Mouse (Mus musculus): Measurements from ENCODE around the gene Eci1. TPM values are rescaled to one million over a fixed set of nuclear protein-coding genes. Genes with fewer than 3 reads are reported as not detected.

Eci1 gene
- polyA plus RNA-seq, 1 experiment from 2014 or later: 263 TPM

DNA sequence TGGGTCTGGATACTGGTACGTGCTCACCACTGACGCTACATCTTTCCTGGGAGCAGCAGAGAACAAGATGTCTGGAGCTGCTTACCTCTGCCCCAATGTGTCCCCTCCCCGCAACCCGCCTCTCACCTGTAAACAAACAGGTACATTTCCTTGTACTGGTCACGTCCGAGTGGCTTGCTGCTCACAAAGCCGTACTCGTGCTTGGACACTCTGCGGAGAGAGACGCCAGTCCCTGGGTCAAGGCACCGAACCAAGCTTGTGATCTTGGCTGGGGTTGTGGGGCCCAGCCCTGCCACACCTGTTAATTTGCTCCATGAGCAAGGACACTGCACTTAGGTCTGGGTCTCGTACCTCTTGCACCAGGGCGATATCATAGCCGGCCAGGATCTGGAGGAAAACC is 15.7 kb downstream of the Eci1 start:
- Histone ChIP-seq H3K9me3 (ENCODE audit: control insufficient read depth, low read length) (no peaks in the 10 kb centered on the region), H3K4me2 (replicated peaks; ENCODE audit: low read depth) (peak overlapping the region; percentile 25; the same call in 1 of the 2 replicates), H3K9ac (ENCODE audit: low read length) (peak overlapping the region; percentile 18; the same call in 1 of the 2 replicates), H3K4me3 (ENCODE audit: low read depth, low read length) (no peak overlapping the region), H3K27me3 (ENCODE audit: control insufficient read depth, insufficient read depth, low read length) (no peaks in the 10 kb centered on the region), H3K36me3 (ENCODE audit: control insufficient read depth, insufficient read depth, low read length) (peaks cover 32% of the 10 kb centered on the region), H3K4me1 (replicated peaks; ENCODE audit: control insufficient read depth, insufficient read depth) (no peaks in the 10 kb centered on the region), H3K27ac (replicated peaks) (peak overlapping the region; percentile 84)
- peak; percentile 78 for ATAC-seq (ENCODE audit: low FRiP score, low TSS enrichment)
- 63% methylated on average over 14 of the region's 14 CpGs for WGBS
- DNase-seq (ENCODE audit: low spot score): peak; percentile 74
- TF ChIP-seq CTCF (IDR thresholded peaks at IDR 0.05; ENCODE audit: low read depth): no peak
- TF ChIP-seq EP300 (optimal IDR thresholded peaks at IDR 0.05): no peak

DNA sequence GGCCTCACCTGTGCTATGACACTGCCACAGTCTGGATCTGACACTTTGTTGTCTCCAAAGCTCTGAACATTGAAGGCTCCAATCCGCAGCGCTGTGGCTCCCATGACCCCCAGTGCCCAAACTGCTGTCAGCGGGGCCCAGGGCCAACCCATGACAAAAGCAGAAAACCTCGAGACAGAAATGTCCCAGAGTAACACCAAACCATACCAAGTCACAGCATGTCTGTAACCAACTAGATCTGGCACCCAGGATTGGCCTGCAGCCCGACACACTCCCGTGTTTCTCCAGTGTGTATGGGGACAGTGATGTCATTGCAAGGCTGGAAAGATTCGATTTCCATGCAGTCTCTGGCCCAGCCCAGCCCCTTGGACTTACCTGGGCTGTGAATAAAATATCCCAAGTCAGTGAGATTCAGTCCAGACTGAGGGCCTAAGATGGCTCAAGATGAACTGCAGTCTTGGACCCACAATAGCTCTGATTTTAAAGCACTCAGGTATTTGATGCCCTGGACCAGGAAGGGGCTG is 16.3 kb downstream of the Eci1 start, which contains the start of gene Dnase1l2:
TSS of gene Dnase1l2 (minus strand) at position 474 of the 524 bp plus-strand sequence.
- DNase-seq (ENCODE audit: low spot score) (peak; percentile 40), ATAC-seq (ENCODE audit: low FRiP score, low TSS enrichment) (peak; percentile 41)
- Histone ChIP-seq H3K36me3 (ENCODE audit: control insufficient read depth, insufficient read depth, low read length) (peaks cover 29% of the 10 kb centered on the region), H3K4me1 (replicated peaks; ENCODE audit: control insufficient read depth, insufficient read depth) (no peaks in the 10 kb centered on the region), H3K9me3 (ENCODE audit: control insufficient read depth, low read length) (no peaks in the 10 kb centered on the region), H3K27ac (replicated peaks) (peak within 1 kb of the TSS; percentile 84), H3K4me3 (ENCODE audit: low read depth, low read length) (no peak within 1 kb of the TSS), H3K27me3 (ENCODE audit: control insufficient read depth, insufficient read depth, low read length) (no peaks in the 10 kb centered on the region), H3K9ac (ENCODE audit: low read length) (peak within 1 kb of the TSS; percentile 18; the same call in 1 of the 2 replicates), H3K4me2 (replicated peaks; ENCODE audit: low read depth) (peak within 1 kb of the TSS; percentile 25; the same call in 1 of the 2 replicates)
- no peak for TF ChIP-seq CTCF (IDR thresholded peaks at IDR 0.05; ENCODE audit: low read depth)
- TF ChIP-seq EP300 (optimal IDR thresholded peaks at IDR 0.05): no peak
- WGBS: 56% methylated on average over 7 of the region's 7 CpGs

DNA sequence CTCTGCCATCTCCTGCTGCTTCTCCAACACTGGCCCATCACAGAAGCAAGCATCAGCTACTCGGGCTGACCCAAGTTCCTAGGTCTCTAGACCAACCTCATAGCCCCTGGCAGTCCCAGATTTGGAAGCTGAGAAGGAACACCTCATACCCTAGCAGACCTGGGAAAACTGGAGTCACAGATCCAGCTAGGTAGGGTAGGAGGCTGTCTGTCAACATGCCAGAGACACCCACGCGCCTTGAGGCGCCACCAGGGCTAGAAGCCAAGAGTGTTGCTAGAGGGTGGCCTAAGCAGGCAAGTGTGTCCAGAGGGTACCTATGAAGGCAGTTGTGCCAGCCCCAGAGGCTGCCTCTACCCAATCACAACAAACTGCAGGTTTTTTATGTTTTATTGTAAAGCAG is 17.0 kb downstream of the Eci1 start:
- Histone ChIP-seq H3K4me3 (ENCODE audit: low read depth, low read length) (no peak overlapping the region), H3K4me1 (replicated peaks; ENCODE audit: control insufficient read depth, insufficient read depth) (no peaks in the 10 kb centered on the region), H3K27me3 (ENCODE audit: control insufficient read depth, insufficient read depth, low read length) (no peaks in the 10 kb centered on the region), H3K9me3 (ENCODE audit: control insufficient read depth, low read length) (no peaks in the 10 kb centered on the region), H3K4me2 (replicated peaks; ENCODE audit: low read depth) (no peak overlapping the region), H3K36me3 (ENCODE audit: control insufficient read depth, insufficient read depth, low read length) (peaks cover 30% of the 10 kb centered on the region), H3K9ac (ENCODE audit: low read length) (no peak overlapping the region), H3K27ac (replicated peaks) (peak overlapping the region; percentile 84)
- TF ChIP-seq EP300 (optimal IDR thresholded peaks at IDR 0.05) (no peak), CTCF (IDR thresholded peaks at IDR 0.05; ENCODE audit: low read depth) (no peak)
- WGBS: 56% methylated on average over 4 of the region's 4 CpGs
- ATAC-seq (ENCODE audit: low FRiP score, low TSS enrichment): peak; percentile 9; the same call in 1 of the 2 replicates
- DNase-seq (ENCODE audit: low spot score): peak; percentile 53

DNA sequence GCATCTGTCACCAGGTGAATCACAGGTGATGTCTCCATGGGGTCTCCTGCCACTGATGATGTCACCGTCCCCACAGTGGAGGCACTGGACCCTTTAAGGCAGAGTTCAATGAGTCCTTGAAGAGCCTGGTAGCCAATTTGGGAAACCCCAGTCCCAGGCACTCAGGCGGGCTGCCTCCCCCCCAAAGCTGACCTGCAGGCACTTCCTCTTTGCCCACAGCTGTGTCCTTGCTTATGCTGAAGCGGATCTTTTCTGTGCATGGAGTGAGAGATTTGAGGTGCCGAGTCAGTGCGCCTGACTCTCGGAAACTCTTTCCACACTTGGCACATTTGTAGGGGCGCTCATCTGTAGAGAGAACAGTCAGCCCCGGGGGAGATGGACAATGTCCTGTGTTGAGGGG is 20.1 kb downstream of the Eci1 start:
- TF ChIP-seq CTCF (IDR thresholded peaks at IDR 0.05; ENCODE audit: low read depth) (no peak), EP300 (optimal IDR thresholded peaks at IDR 0.05) (no peak)
- ATAC-seq (ENCODE audit: low FRiP score, low TSS enrichment) (no peak), DNase-seq (ENCODE audit: low spot score) (no peak)
- Histone ChIP-seq H3K4me1 (replicated peaks; ENCODE audit: control insufficient read depth, insufficient read depth) (no peaks in the 10 kb centered on the region), H3K4me2 (replicated peaks; ENCODE audit: low read depth) (no peak overlapping the region), H3K36me3 (ENCODE audit: control insufficient read depth, insufficient read depth, low read length) (peaks cover 46% of the 10 kb centered on the region), H3K9ac (ENCODE audit: low read length) (no peak overlapping the region), H3K9me3 (ENCODE audit: control insufficient read depth, low read length) (no peaks in the 10 kb centered on the region), H3K4me3 (ENCODE audit: low read depth, low read length) (no peak overlapping the region), H3K27me3 (ENCODE audit: control insufficient read depth, insufficient read depth, low read length) (no peaks in the 10 kb centered on the region), H3K27ac (replicated peaks) (no peak overlapping the region)
- WGBS: 91% methylated on average over 8 of the region's 8 CpGs

DNA sequence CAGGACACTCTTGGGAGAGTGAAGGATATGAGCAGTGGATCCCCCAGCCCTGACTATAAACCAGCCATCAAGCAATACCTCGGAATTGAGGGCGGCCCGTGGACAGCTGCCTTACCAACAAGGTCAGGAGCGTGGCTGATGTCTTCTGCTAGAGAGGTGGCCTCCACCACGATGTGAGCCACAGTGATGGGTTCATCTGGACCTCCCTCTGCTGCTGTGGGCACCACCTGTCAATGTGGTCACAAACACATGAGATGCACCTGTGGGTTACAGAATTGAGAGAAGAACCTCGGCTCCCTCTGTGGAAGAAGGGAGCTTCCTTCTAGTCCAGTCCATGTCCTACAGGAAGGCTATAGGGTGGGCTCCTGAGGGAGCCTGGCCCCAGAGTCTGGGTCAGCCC is 23.1 kb downstream of the Eci1 start:
- DNase-seq (ENCODE audit: low spot score) (no peak), ATAC-seq (ENCODE audit: low FRiP score, low TSS enrichment) (no peak)
- no peaks in the 10 kb centered on the region for H3K9me3 ChIP-seq (ENCODE audit: control insufficient read depth, low read length)
- H3K9ac ChIP-seq (ENCODE audit: low read length): no peak overlapping the region
- 91% methylated on average over 6 of the region's 6 CpGs for WGBS
- no peak overlapping the region for H3K27ac ChIP-seq (replicated peaks)
- H3K4me2 ChIP-seq (replicated peaks; ENCODE audit: low read depth): no peak overlapping the region
- H3K4me1 ChIP-seq (replicated peaks; ENCODE audit: control insufficient read depth, insufficient read depth): no peaks in the 10 kb centered on the region
- no peak overlapping the region for H3K4me3 ChIP-seq (ENCODE audit: low read depth, low read length)
- no peak for TF ChIP-seq CTCF (IDR thresholded peaks at IDR 0.05; ENCODE audit: low read depth)
- no peak for TF ChIP-seq EP300 (optimal IDR thresholded peaks at IDR 0.05)
- H3K36me3 ChIP-seq (ENCODE audit: control insufficient read depth, insufficient read depth, low read length): peaks cover 43% of the 10 kb centered on the region
- H3K27me3 ChIP-seq (ENCODE audit: control insufficient read depth, insufficient read depth, low read length): no peaks in the 10 kb centered on the region

DNA sequence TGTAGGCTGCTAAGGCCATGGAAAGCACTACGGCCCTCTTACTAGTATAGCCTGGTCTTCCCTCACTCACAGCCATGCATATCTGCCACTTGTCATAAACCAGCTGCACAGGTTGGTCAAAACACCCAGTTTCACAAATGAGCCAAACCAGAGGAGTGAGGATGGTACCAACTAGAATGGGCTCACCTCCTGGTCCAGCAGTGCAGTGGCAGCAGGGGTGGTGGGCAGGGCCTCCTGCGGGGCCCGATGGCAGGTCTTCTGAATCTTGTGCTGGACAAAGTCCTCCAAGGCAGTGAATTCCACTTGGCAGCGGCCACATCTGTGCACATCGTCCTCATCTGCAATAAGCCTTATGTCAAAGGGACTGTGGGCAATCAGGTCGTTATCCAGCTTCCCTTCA is 24.8 kb downstream of the Eci1 start:
- 92% methylated on average over 6 of the region's 6 CpGs for WGBS
- Histone ChIP-seq H3K27me3 (ENCODE audit: control insufficient read depth, insufficient read depth, low read length) (no peaks in the 10 kb centered on the region), H3K4me1 (replicated peaks; ENCODE audit: control insufficient read depth, insufficient read depth) (no peaks in the 10 kb centered on the region), H3K9ac (ENCODE audit: low read length) (no peak overlapping the region), H3K4me3 (ENCODE audit: low read depth, low read length) (no peak overlapping the region), H3K9me3 (ENCODE audit: control insufficient read depth, low read length) (no peaks in the 10 kb centered on the region), H3K4me2 (replicated peaks; ENCODE audit: low read depth) (no peak overlapping the region), H3K36me3 (ENCODE audit: control insufficient read depth, insufficient read depth, low read length) (peaks cover 27% of the 10 kb centered on the region), H3K27ac (replicated peaks) (no peak overlapping the region)
- no peak for ATAC-seq (ENCODE audit: low FRiP score, low TSS enrichment)
- no peak for DNase-seq (ENCODE audit: low spot score)
- no peak for TF ChIP-seq CTCF (IDR thresholded peaks at IDR 0.05; ENCODE audit: low read depth)
- no peak for TF ChIP-seq EP300 (optimal IDR thresholded peaks at IDR 0.05)
